Mouse (Mus musculus) forebrain, embryonic 11.5 days (tissue): ENCODE results near the gene Sestd1. TPM values are rescaled to one million over a fixed set of nuclear protein-coding genes. Genes with fewer than 3 reads are reported as not detected.

Experiments used
- ATAC-seq: fragments of 200-750 bp; cut with Nextera tagmentation; replicated peaks from 2 replicates; pipeline ENCODE4 v1.8.0; 2017; ENCODE audit warnings: moderate TSS enrichment; ENCODE audit not compliant: low FRiP score
- DNase-seq: peaks from one replicate; pipeline ENCODE4 v3.0.0-alpha.2; 2017; ENCODE audit warnings: low spot score
- H3K27ac ChIP-seq: fragments of 300-500 bp; sonication (generic); 2 replicates; pipeline ENCODE4 v1.5.1; 2014; ENCODE audit warnings: low read depth, low read length
- H3K27me3 ChIP-seq: fragments of 300-500 bp; sonication (generic); 2 replicates; pipeline ENCODE4 v1.6.1; 2014; ENCODE audit warnings: mild to moderate bottlenecking, low read length, mixed read lengths; ENCODE audit not compliant: control insufficient read depth, insufficient read depth
- H3K36me3 ChIP-seq: fragments of 300-500 bp; sonication (generic); 2 replicates; pipeline ENCODE4 v1.6.1; 2014; ENCODE audit warnings: mild to moderate bottlenecking, low read length, moderate library complexity, mixed read lengths; ENCODE audit not compliant: control insufficient read depth, insufficient read depth
- H3K4me1 ChIP-seq: fragments of 300-500 bp; sonication (generic); replicated peaks from 2 replicates; pipeline ENCODE4 v1.6.1; 2014; ENCODE audit warnings: low read length, mixed read lengths; ENCODE audit not compliant: control insufficient read depth, insufficient read depth
- H3K4me2 ChIP-seq: fragments of 300-500 bp; sonication (generic); 2 replicates; pipeline ENCODE4 v1.6.1; 2014; ENCODE audit warnings: low read depth, mild to moderate bottlenecking, low read length, moderate library complexity, mixed read lengths; ENCODE audit not compliant: severe bottlenecking
- H3K4me3 ChIP-seq: fragments of 300-500 bp; sonication (generic); 2 replicates; pipeline ENCODE4 v1.5.1; 2014; ENCODE audit warnings: low read depth, low read length
- H3K9ac ChIP-seq: fragments of 300-500 bp; sonication (generic); 2 replicates; pipeline ENCODE4 v1.6.1; 2014; ENCODE audit warnings: low read length
- H3K9me3 ChIP-seq: fragments of 300-500 bp; sonication (generic); 2 replicates; pipeline ENCODE4 v1.6.1; 2016; ENCODE audit warnings: low read length, mixed read lengths; ENCODE audit not compliant: control insufficient read depth
- WGBS: fragments of 180-500 bp; shearing (Covaris S2); extraction: QIAGEN DNeasy Blood & Tissue Kit; methylation state at CpG from one replicate; pipeline ENCODE4 v1.1.7; 2014; 5-methylcytosine and 5-hydroxymethylcytosine counted together
- polyA plus RNA-seq: library from polyadenylated mRNA; unstranded; fragments of >200 nt; fragmentation: Nextera tagmentation; extraction: Ambion mirVana; gene quantifications from 2 replicates; pipeline ENCODE4 v1.2.1, GENCODE M21; 2014

Gene Sestd1
- polyA plus RNA-seq, 1 experiment from 2014 or later, result 26.0 TPM

GRCm38 (mm10) chr2:77309313-77309712 lies 28.9 kb upstream of the Sestd1 start:
- DNase-seq, result peak; percentile 57
- Histone ChIP-seq H3K4me3 (no peak overlapping the region), H3K27me3 (no peaks in the 10 kb centered on the region), H3K4me1 (no peaks in the 10 kb centered on the region), H3K4me2 (no peak overlapping the region), H3K9ac (no peak overlapping the region), H3K9me3 (no peaks in the 10 kb centered on the region), H3K27ac (no peak overlapping the region), H3K36me3 (no peaks in the 10 kb centered on the region)
- 52% methylated on average over 7 of the region's 7 CpGs for WGBS
- ATAC-seq, result peak; percentile 36; the same call in 1 of the 2 replicates

GRCm38 (mm10) chr2:77304494-77304893 lies 24.1 kb upstream of the Sestd1 start:
- no peaks in the 10 kb centered on the region for H3K36me3 ChIP-seq
- no peak overlapping the region for H3K27ac ChIP-seq
- WGBS, result 78% methylated on average over 3 of the region's 3 CpGs
- no peak overlapping the region for H3K9ac ChIP-seq
- no peaks in the 10 kb centered on the region for H3K9me3 ChIP-seq
- H3K4me1 ChIP-seq, result no peaks in the 10 kb centered on the region
- ATAC-seq (no peak), DNase-seq (no peak)
- H3K4me2 ChIP-seq, result no peak overlapping the region
- no peaks in the 10 kb centered on the region for H3K27me3 ChIP-seq
- no peak overlapping the region for H3K4me3 ChIP-seq

- Histone ChIP-seq H3K27me3 (no peaks in the 10 kb centered on the region), H3K9me3 (no peaks in the 10 kb centered on the region), H3K4me2 (no peak overlapping the region), H3K27ac (no peak overlapping the region), H3K4me3 (no peak overlapping the region), H3K9ac (no peak overlapping the region), H3K4me1 (no peaks in the 10 kb centered on the region), H3K36me3 (no peaks in the 10 kb centered on the region)
- WGBS, result 84% methylated on average over 3 of the region's 3 CpGs
- DNase-seq, result no peak
- ATAC-seq, result no peak
Measured at GRCm38 (mm10) chr2:77303716-77304115, 23.3 kb upstream of the Sestd1 start.

GRCm38 (mm10) chr2:77302655-77303348 lies 22.4 kb upstream of the Sestd1 start:
- no peak for DNase-seq
- no peaks in the 10 kb centered on the region for H3K36me3 ChIP-seq
- no peaks in the 10 kb centered on the region for H3K27me3 ChIP-seq
- no peaks in the 10 kb centered on the region for H3K4me1 ChIP-seq
- 80% methylated on average over 6 of the region's 6 CpGs for WGBS
- no peak overlapping the region for H3K4me3 ChIP-seq
- no peak for ATAC-seq
- H3K9me3 ChIP-seq, result no peaks in the 10 kb centered on the region
- H3K27ac ChIP-seq, result no peak overlapping the region
- no peak overlapping the region for H3K9ac ChIP-seq
- no peak overlapping the region for H3K4me2 ChIP-seq

- ATAC-seq (no peak), DNase-seq (no peak)
- H3K36me3 ChIP-seq, result no peaks in the 10 kb centered on the region
- H3K27me3 ChIP-seq, result no peaks in the 10 kb centered on the region
- no peak overlapping the region for H3K27ac ChIP-seq
- H3K4me3 ChIP-seq, result no peak overlapping the region
- H3K4me1 ChIP-seq, result no peaks in the 10 kb centered on the region
- 76% methylated on average over 9 of the region's 9 CpGs for WGBS
- no peaks in the 10 kb centered on the region for H3K9me3 ChIP-seq
- no peak overlapping the region for H3K4me2 ChIP-seq
- no peak overlapping the region for H3K9ac ChIP-seq
Measured at GRCm38 (mm10) chr2:77301687-77302389, 21.4 kb upstream of the Sestd1 start.

GRCm38 (mm10) chr2:77289701-77290100 lies 9.3 kb upstream of the Sestd1 start:
- H3K4me3 ChIP-seq, result no peak overlapping the region
- no peak overlapping the region for H3K9ac ChIP-seq
- DNase-seq, result no peak
- WGBS, result 67% methylated on average over 6 of the region's 6 CpGs
- ATAC-seq, result no peak
- no peak overlapping the region for H3K27ac ChIP-seq
- no peaks in the 10 kb centered on the region for H3K36me3 ChIP-seq
- no peak overlapping the region for H3K4me2 ChIP-seq
- no peaks in the 10 kb centered on the region for H3K9me3 ChIP-seq
- no peaks in the 10 kb centered on the region for H3K27me3 ChIP-seq
- no peaks in the 10 kb centered on the region for H3K4me1 ChIP-seq

- Histone ChIP-seq H3K27me3 (no peaks in the 10 kb centered on the region), H3K4me2 (no peak overlapping the region), H3K27ac (no peak overlapping the region), H3K36me3 (no peaks in the 10 kb centered on the region), H3K9me3 (no peaks in the 10 kb centered on the region), H3K4me1 (no peaks in the 10 kb centered on the region), H3K9ac (no peak overlapping the region), H3K4me3 (no peak overlapping the region)
- WGBS, result 57% methylated on average over 2 of the region's 2 CpGs
- DNase-seq (no peak), ATAC-seq (no peak)
Measured at GRCm38 (mm10) chr2:77286755-77287154, 6.4 kb upstream of the Sestd1 start.

GRCm38 (mm10) chr2:77284281-77284899 lies 4.0 kb upstream of the Sestd1 start:
- no peaks in the 10 kb centered on the region for H3K4me1 ChIP-seq
- DNase-seq, result no peak
- H3K9ac ChIP-seq, result no peak overlapping the region
- no peak overlapping the region for H3K27ac ChIP-seq
- WGBS, result 83% methylated on average over 2 of the region's 2 CpGs
- no peak overlapping the region for H3K4me3 ChIP-seq
- no peak overlapping the region for H3K4me2 ChIP-seq
- no peaks in the 10 kb centered on the region for H3K27me3 ChIP-seq
- no peaks in the 10 kb centered on the region for H3K9me3 ChIP-seq
- H3K36me3 ChIP-seq, result no peaks in the 10 kb centered on the region
- no peak for ATAC-seq
